Mouse (Mus musculus) liver, embryonic 14.5 days (tissue): ENCODE measurements around the gene Mfap5.

Source experiments
- CTCF ChIP-seq: IDR thresholded peaks from 2 replicates; pipeline ENCODE4 v1.5.1; 2016; ENCODE audit warnings: antibody characterized with exemption, low read depth, control low read depth
- EP300 ChIP-seq: IDR thresholded peaks from 2 replicates; pipeline ENCODE4 v1.6.1; 2016; ENCODE audit warnings: antibody characterized with exemption, low read depth

DNA sequence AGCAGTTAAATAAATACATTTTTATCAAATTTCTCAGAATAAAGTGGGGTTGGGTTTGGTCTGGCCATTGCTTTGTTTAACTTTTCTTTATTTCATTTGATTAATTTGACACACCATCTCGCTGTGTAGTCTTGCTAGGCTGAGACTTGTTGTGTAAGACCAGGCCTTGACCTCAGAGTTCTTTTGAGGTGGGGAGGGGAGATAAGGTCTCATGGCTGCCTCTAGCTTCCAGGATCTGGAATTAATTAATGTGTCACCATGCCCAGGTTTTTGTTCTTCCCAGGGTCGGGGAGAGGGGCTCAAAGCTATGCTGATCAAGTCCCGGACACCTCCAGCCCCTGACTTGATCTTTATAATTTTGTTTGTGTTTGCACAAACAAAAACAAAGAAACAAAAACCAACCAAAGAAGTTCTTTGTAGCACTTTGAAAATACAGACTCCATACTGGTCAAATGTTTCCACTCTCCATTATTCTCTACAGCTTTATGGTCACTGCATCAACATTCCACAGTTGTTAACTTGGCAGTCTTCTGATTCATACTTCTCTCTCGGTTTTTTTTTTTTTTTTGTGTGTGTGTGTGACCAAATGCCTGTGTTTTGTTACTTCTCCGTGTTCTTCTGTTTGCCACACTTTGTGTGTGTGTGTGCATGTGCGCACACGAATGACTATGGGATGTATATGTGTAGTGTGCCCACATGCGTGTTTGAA is 26.0 kb downstream of the Mfap5 start:
- TF ChIP-seq CTCF (no peak), EP300 (no peak)
